Mouse (Mus musculus): ENCODE data around the gene Aatf. TPM values are rescaled to one million over a fixed set of nuclear protein-coding genes. Genes with fewer than 3 reads are reported as not detected.
A peak's percentile ranks its signal among the peaks of the same experiment; 100 is the strongest.

Gene Aatf
- polyA plus RNA-seq, 1 experiment, result 37.3 TPM

DNA sequence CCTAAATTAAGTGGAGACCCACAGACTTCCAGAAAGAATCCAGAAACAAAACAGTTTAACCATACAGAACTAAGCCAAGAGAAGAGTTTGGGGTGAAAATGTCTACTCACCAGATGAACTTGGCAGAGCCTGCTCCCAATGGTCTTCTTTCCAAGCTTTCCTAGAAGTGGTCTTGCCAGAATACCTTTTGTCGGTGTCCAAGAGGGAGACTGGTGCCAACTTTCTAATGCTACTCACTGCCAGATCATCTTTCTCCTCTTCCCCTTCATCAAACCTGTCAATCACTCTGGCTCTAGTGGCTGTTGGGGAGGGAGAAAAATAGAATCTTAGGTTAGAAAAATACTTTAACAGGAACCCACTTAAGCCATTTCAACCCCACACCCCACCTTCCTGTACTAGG is 1.3 kb downstream of the Aatf start:
- H3K27ac ChIP-seq (ENCODE audit: insufficient read depth, low read length), result no peak overlapping the region
- TF ChIP-seq POLR2A (IDR thresholded peaks at IDR 0.05; ENCODE audit: low read depth, low read length) (no peak), CTCF (IDR thresholded peaks at IDR 0.05; ENCODE audit: borderline replicate concordance, insufficient read depth, low read length) (no peak)
- H3K4me1 ChIP-seq (ENCODE audit: control insufficient read depth, insufficient read depth, low read length), result peaks cover 3% of the 10 kb centered on the region
- H3K4me3 ChIP-seq (ENCODE audit: insufficient read depth, low read length), result peak overlapping the region; percentile 19

DNA sequence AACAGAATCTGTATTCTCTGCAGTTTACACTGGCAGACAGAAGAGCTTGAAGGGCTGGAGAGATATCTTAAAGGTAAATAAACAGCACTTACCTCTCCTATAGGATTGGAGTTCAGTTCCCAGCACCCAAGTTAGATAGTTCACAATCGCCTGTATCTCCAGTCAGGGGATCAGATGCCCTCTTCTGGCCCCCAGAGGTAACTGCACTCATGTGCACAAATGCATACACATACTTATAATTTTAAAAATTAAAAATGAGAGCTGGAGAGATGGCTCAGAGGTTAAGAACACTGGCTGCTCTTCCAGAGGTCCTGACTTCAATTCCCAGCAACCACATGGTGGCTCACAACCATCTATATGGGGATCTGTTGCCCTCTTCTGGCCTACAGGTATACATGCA is 9.0 kb downstream of the Aatf start:
- no peaks in the 10 kb centered on the region for H3K4me1 ChIP-seq (ENCODE audit: control insufficient read depth, insufficient read depth, low read length)
- no peak overlapping the region for H3K27ac ChIP-seq (ENCODE audit: insufficient read depth, low read length)
- no peak overlapping the region for H3K4me3 ChIP-seq (ENCODE audit: insufficient read depth, low read length)
- no peak for TF ChIP-seq POLR2A (IDR thresholded peaks at IDR 0.05; ENCODE audit: low read depth, low read length)
- TF ChIP-seq CTCF (IDR thresholded peaks at IDR 0.05; ENCODE audit: borderline replicate concordance, insufficient read depth, low read length), result no peak

DNA sequence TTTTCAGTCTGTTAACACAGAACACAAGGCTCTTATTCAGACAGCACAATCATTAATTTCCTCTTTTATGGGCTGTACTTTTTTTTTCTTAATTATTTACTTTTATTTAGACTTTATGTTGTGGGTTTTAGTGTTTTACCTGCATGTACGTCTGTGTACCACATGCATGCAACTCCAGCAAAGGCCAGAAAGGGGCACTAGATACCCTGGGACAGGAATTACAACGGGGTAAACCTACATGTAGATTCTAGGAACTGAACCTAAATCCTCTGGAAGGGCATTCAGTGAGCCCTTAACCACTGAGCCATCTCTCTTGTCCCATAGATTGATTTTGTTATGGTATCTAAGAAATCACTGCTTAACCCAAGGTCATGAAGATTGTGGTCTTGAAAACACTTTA is 15.4 kb downstream of the Aatf start:
- no peaks in the 10 kb centered on the region for H3K4me1 ChIP-seq (ENCODE audit: control insufficient read depth, insufficient read depth, low read length)
- no peak overlapping the region for H3K4me3 ChIP-seq (ENCODE audit: insufficient read depth, low read length)
- TF ChIP-seq POLR2A (IDR thresholded peaks at IDR 0.05; ENCODE audit: low read depth, low read length) (no peak), CTCF (IDR thresholded peaks at IDR 0.05; ENCODE audit: borderline replicate concordance, insufficient read depth, low read length) (no peak)
- no peak overlapping the region for H3K27ac ChIP-seq (ENCODE audit: insufficient read depth, low read length)

DNA sequence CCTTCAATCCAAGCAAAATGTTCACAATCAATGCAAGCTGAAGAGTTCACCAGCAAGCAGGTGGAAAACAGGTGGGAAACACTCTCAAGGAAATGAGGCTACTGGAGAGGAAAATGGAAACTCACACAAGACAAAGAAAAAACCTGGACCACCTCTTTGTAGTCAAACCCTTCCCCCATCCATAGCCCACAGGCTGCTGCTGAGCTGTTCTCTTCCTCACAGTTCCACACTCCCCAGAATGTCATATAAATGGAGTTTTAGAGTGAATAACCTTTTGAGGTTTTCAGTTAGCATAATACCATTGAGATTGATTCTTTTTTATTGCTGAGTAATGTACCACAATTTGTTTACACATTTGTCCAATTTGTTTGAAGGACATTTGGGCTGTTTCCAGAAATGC is 16.4 kb downstream of the Aatf start:
- no peak overlapping the region for H3K4me3 ChIP-seq (ENCODE audit: insufficient read depth, low read length)
- no peaks in the 10 kb centered on the region for H3K4me1 ChIP-seq (ENCODE audit: control insufficient read depth, insufficient read depth, low read length)
- TF ChIP-seq POLR2A (IDR thresholded peaks at IDR 0.05; ENCODE audit: low read depth, low read length), result no peak
- TF ChIP-seq CTCF (IDR thresholded peaks at IDR 0.05; ENCODE audit: borderline replicate concordance, insufficient read depth, low read length), result no peak
- H3K27ac ChIP-seq (ENCODE audit: insufficient read depth, low read length), result no peak overlapping the region

DNA sequence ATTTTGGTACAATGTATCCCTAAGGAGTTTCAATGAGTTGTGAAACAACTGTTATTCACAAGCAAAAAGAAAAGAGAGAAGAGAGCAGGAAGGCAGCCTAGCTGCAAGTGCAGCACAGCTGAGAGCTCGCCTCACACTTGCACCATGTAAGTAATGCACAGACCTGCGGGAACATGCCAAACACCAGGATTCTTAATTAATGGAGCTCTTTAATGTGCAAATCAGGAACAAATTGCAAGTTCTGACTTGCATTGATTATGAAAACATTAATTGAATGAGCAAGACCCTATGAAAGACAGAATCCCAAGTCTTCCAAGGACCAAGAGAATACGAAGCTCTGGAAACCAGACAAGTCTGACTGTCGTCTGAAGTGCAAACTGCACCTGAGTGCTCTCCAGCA is 17.5 kb downstream of the Aatf start:
- no peak for TF ChIP-seq POLR2A (IDR thresholded peaks at IDR 0.05; ENCODE audit: low read depth, low read length)
- TF ChIP-seq CTCF (IDR thresholded peaks at IDR 0.05; ENCODE audit: borderline replicate concordance, insufficient read depth, low read length), result no peak
- no peak overlapping the region for H3K4me3 ChIP-seq (ENCODE audit: insufficient read depth, low read length)
- H3K27ac ChIP-seq (ENCODE audit: insufficient read depth, low read length), result no peak overlapping the region
- H3K4me1 ChIP-seq (ENCODE audit: control insufficient read depth, insufficient read depth, low read length), result no peaks in the 10 kb centered on the region

DNA sequence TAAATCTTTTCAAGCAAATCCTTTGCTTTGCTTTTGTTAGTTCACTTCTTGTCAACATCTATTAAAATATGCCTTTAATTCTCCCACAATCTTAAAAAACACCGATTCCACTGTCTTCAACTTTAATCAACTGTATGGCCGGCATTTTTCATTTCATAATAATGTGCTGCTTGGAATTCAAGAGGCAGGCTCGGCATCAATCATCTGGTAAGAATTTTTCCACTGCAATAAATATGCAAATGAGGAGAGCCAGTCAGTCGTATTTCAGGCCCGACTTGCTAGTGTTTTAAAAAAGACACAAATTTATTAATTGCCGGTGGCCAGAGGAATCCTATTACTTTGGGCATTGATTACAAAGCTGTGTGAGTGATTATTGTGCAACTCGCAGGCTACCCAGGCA is 31.7 kb downstream of the Aatf start:
- no peak overlapping the region for H3K4me3 ChIP-seq (ENCODE audit: insufficient read depth, low read length)
- TF ChIP-seq CTCF (IDR thresholded peaks at IDR 0.05; ENCODE audit: borderline replicate concordance, insufficient read depth, low read length), result no peak
- TF ChIP-seq POLR2A (IDR thresholded peaks at IDR 0.05; ENCODE audit: low read depth, low read length), result no peak

DNA sequence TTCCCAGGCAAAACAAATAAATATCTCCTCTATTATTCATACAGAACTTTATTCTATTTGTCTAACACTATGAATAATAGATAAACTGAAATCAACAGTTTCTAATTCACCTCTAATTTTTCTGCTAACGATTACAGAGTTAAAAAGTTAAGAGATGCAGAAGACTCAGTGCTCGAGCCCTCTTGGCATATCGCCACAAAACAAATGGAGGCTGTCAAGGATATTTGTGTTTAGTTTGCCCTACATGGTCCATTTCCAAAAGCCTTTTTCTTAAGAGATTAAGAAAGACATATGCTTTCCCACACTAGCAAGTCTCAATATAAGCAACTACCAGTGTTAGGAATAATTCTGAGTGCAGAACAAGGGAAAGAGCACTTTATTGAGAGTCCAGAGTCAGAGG is 32.9 kb downstream of the Aatf start:
- TF ChIP-seq CTCF (IDR thresholded peaks at IDR 0.05; ENCODE audit: borderline replicate concordance, insufficient read depth, low read length), result no peak
- TF ChIP-seq POLR2A (IDR thresholded peaks at IDR 0.05; ENCODE audit: low read depth, low read length), result no peak
- H3K4me3 ChIP-seq (ENCODE audit: insufficient read depth, low read length), result no peak overlapping the region
- H3K27ac ChIP-seq (ENCODE audit: insufficient read depth, low read length), result peak overlapping the region; percentile 26; the same call in 1 of the 2 replicates
- no peaks in the 10 kb centered on the region for H3K4me1 ChIP-seq (ENCODE audit: control insufficient read depth, insufficient read depth, low read length)

More for the DNA sequence above, 31.7 kb downstream of the Aatf start:
- H3K27ac ChIP-seq (ENCODE audit: insufficient read depth, low read length), result peak overlapping the region; percentile 32
- no peaks in the 10 kb centered on the region for H3K4me1 ChIP-seq (ENCODE audit: control insufficient read depth, insufficient read depth, low read length)

DNA sequence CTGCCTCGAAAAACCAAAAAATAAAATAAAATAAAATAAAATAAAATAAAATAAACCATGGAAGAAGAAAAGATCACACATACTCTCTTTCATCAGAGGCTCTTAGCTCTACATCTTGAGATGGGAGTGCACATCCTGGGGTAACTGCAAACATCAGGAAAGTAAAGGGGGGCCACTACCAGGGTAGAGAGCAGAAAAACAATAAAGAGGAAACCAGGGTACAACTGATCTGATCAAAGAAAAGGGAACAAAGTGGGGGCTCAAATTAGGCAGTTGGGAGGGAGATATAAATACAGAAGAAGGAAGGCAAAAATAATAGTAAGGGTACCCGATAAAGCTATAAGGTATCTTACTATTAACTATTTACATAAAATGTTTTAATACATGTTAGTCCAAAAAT is 36.7 kb downstream of the Aatf start:
- Histone ChIP-seq H3K27ac (ENCODE audit: insufficient read depth, low read length) (no peak overlapping the region), H3K4me1 (ENCODE audit: control insufficient read depth, insufficient read depth, low read length) (no peaks in the 10 kb centered on the region), H3K4me3 (ENCODE audit: insufficient read depth, low read length) (no peak overlapping the region)
- TF ChIP-seq CTCF (IDR thresholded peaks at IDR 0.05; ENCODE audit: borderline replicate concordance, insufficient read depth, low read length) (no peak), POLR2A (IDR thresholded peaks at IDR 0.05; ENCODE audit: low read depth, low read length) (no peak)

DNA sequence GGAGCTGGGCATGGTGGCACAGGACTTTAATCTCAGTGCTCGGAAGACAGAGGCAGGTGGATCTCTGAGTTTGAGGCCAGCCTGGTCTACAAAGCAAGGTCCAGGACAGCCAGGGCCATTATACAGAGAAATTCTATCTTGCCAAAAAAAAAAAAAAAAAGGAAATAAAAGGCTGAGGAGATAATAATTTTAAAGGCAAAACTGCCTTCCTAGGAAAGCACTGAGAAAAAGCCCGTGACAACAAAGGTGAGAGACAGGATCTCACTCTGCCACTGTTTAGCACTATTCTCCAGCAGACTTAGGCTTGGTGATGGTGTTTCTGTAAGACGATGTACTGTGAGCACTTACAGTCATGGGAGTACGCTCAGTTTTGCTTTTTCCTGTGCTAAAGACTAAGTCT is 37.3 kb downstream of the Aatf start:
- Histone ChIP-seq H3K27ac (ENCODE audit: insufficient read depth, low read length) (no peak overlapping the region), H3K4me1 (ENCODE audit: control insufficient read depth, insufficient read depth, low read length) (no peaks in the 10 kb centered on the region), H3K4me3 (ENCODE audit: insufficient read depth, low read length) (no peak overlapping the region)
- no peak for TF ChIP-seq POLR2A (IDR thresholded peaks at IDR 0.05; ENCODE audit: low read depth, low read length)
- no peak for TF ChIP-seq CTCF (IDR thresholded peaks at IDR 0.05; ENCODE audit: borderline replicate concordance, insufficient read depth, low read length)

DNA sequence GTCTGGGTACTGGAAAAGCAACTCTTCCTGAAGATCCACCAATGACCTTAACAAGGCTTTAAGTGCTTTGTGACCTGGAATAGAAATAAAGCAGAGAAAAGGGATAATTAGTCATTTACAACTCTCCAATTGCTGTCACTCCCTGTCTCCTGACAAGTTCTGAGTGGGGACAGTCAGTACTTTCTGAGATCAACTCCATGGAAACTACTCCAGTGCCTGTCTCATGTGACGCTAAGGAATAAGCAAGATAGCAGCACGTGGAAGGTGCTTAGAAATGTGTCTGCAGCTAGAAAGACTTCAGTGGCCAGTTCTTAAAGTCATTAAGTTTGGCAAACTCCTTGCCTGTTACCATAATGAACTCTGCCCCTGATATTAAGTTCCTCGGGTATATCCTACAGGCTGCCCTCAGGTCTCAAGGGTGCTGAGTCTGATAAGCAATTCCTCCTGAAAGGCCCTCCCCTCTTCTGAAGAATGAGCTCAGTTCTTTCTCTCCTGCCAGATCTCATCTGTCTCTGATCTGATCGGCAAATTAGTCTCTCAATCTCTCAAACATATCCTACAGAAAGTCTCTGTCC is 40.1 kb downstream of the Aatf start:
- no peak overlapping the region for H3K27ac ChIP-seq (ENCODE audit: insufficient read depth, low read length)
- no peaks in the 10 kb centered on the region for H3K4me1 ChIP-seq (ENCODE audit: control insufficient read depth, insufficient read depth, low read length)
- TF ChIP-seq POLR2A (IDR thresholded peaks at IDR 0.05; ENCODE audit: low read depth, low read length) (no peak), CTCF (IDR thresholded peaks at IDR 0.05; ENCODE audit: borderline replicate concordance, insufficient read depth, low read length) (no peak)
- H3K4me3 ChIP-seq (ENCODE audit: insufficient read depth, low read length), result no peak overlapping the region

DNA sequence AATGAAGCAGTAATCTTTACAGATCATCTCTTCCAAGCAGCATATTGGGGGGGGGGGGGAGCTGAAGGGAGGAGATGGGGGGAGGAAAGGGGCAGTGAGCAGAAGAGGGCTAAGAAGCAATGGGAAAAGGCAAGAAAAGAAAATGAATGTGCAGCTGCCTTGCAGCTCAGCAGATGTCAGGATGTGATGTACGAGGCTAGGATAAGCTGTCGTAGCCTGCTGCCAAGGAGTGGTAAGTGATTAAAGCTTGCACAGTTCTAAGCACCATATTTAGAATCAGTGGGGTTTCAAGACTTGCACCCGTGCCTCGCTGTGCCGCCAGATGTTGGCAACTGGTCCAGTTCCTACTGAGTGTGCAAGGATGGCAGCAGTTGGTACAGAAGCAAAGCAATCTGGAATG is 48.8 kb downstream of the Aatf start:
- Histone ChIP-seq H3K4me1 (ENCODE audit: control insufficient read depth, insufficient read depth, low read length) (no peaks in the 10 kb centered on the region), H3K27ac (ENCODE audit: insufficient read depth, low read length) (no peak overlapping the region), H3K4me3 (ENCODE audit: insufficient read depth, low read length) (no peak overlapping the region)
- TF ChIP-seq POLR2A (IDR thresholded peaks at IDR 0.05; ENCODE audit: low read depth, low read length), result no peak
- TF ChIP-seq CTCF (IDR thresholded peaks at IDR 0.05; ENCODE audit: borderline replicate concordance, insufficient read depth, low read length), result no peak
